Mouse (Mus musculus) adrenal gland, postnatal 14 days (tissue): ENCODE measurements around the gene Ldlr. TPM values are rescaled to one million over a fixed set of nuclear protein-coding genes. Genes with fewer than 3 reads are reported as not detected.
"Not testable (repeated sequence)": the region's sequence is repeated elsewhere in the genome, so short reads cannot be mapped to it uniquely, and the experiment has no call there.

Source experiments
- DNase-seq: peaks from one replicate; pipeline ENCODE4 v3.0.0; 2021; ENCODE audit warnings: mixed read lengths
- total RNA-seq: library from RNA; stranded (reverse); gene quantifications from 2 replicates; pipeline ENCODE4 v1.2.3, GENCODE M21; 2021

Ldlr gene
- total RNA-seq, 1 experiment from 2014 or later, result 60.4 TPM

DNA sequence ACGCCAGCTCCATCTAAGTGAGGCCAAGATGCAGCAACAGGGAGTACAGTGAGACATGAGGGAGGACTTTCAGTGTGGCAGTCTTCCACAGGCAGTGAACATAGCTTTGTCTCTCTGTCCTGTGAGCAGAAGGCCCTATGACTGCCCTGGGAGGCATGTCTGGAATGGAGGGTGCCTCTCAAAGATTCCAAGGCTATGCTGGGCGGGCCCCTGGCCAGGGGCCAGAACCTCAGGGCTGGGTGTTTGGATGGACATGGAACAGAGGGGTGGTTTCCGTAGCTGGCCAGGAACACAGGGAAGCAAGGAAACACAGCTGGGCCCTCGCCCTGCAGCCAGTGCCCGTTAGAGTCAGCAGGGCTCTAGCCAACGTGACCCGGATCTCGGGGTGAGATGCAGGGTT lies 68.6 kb downstream of the Ldlr start:
- DNase-seq, result peak; percentile 89

DNA sequence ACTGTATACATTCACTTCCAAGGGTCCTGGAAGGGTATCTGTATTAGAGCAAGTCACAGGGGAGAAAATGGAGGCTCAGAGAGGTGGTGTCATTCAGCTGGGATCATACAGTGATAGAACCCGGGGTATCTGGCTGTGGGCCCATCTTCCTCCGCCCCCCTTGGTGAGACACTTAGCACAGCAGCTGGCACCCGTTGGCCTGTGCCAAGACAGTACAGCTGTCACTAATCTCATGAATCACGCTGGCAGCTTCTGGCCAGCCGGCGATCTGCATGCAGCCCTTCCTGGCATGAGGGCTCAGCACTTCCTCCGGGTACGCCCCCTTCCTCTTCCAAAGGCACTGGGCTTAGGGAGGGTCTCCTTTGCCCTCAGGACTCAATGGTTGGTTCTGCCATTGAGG lies 69.4 kb downstream of the Ldlr start:
- peak; percentile 79 for DNase-seq

DNA sequence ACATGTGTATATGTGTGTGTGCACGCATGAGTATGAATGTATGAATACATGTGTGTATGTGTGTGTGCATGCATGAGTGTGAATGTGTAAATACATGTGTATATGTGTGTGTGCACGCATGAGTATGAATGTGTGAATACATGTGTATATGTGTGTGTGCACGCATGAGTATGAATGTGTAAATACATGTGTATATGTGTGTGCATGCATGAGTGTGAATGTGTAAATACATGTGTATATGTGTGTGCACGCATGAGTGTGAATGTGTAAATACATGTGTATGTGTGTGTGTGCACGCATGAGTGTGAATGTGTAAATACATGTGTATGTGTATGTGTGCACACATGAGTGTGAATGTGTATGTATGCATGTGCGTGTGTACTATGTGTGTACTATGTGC lies 70.2 kb downstream of the Ldlr start:
- not testable (repeated sequence) for DNase-seq

DNA sequence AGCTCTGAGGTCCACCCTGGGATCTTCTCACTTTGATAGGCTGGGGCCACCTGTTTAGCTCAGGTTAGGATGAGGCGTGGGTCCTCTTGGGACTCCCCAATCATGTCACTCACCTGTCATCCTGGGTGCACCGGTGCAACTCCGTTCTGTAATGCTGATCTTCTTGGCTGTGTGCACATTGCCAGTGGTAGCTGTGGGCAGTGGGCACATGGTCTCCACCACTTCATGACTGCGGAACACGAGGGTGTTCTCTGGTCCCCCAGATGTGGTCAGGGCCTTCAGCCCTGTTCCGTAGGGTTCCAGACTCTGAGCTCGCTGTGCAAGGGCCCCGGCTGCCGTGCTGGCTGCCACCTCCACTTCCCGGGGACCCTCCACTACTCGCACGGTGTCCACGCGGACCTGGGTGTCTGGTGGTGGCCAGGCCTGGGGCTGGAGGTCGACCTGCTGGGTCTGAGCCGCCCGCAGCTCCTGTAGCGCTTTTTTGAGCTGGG lies 71.1 kb downstream of the Ldlr start:
- no peak for DNase-seq

DNA sequence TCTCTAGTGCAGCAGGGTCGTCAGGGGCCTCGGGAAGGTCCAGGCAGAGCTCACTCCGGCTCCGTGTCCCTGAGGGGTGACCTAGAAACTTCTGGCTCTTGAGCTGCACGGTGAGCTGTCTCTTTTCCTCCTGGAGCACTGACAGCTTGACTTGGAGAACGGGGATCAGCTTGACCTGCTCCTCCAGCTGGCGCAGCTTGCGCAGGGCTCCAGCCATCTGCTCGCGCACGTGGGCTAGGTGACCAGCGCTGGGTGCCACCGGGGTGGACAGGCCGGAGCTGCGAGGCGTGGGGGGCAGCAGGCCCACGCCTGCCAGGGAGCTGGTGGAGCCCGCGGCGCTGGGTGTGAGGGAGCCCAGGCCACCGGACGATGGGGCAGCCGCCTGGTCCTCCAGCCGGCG lies 71.6 kb downstream of the Ldlr start:
- DNase-seq, result no peak

DNA sequence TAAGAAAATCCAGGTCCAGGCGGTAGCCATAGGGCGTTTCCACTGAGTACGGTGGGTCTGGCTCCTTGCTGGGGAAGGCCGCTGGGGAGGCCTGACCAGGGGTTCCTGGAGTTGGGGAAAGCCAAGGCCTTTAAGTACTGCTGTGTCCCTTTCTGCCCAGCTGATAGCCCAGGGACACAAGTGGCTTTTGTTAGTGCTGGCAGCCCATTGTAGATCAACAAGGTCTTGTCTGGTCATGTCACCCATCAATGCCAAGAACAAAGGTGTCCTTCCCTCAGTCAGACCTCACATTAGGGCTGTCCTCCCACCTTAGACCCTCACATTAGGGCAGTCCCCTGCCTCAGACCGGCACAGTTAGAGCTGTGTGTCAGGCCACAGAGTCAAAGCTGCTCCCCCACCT lies 72.3 kb downstream of the Ldlr start:
- DNase-seq, result no peak

DNA sequence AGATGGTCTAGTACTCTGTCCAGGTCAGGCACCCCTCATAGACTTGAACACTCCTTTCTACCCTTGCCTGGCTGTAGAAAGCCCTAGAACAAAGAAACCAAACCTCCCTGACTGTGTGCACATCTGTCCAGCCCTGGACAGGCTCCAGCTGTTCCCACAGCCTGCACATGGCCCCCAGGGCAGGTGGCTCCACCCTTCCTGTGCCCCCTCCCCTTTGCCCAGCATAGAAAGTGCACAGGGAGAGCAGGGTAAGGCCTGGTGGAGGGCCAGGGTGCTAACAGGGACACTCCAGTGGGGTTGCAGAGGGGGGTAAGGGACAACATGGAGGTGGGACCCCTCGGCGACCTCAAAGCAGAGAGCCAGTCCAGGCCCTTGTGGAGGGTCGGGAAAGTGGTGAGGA lies 73.0 kb downstream of the Ldlr start:
- DNase-seq, result no peak

DNA sequence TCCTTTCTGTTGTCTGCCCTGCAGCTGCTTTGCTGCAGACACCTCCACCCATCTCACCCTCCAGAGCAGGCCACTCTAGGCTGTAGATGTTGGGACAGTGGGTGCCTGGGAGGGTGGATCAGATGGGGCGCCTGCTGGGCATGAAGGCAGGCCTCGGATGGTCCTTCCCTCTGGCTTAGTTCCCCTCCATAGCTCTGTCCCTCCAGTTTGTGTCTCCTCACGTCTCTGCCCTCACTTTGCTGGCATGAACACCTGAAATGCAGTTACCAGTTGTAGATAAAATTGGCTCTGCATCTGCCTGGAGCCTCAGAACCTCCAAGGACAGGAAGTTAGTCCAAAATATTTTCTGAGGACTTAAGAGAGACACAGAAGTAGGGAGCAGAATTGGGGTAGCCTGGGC lies 73.6 kb downstream of the Ldlr start:
- DNase-seq, result no peak

DNA sequence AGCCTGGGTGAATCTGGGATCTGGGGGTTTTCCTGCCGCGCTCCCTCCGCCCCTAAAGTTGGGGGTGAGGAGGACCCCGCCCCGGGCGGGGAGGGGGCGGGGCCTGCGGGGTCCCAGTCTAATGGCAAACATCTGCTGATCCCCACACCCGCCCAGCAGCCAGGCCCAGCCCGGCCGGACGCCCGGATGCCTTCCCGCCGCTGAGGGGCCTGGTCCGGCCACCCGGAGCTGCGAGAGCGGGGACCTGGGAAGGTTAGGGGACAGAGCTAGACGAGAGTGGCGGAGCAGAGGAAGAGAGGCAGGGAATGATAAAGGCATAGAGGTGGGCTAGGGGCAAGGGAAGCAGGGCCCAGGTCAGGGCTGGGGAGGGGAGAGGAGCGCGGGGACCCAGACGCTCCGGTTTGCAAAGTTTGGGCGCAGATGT lies 74.7 kb downstream of the Ldlr start:
- DNase-seq, result peak; percentile 80

DNA sequence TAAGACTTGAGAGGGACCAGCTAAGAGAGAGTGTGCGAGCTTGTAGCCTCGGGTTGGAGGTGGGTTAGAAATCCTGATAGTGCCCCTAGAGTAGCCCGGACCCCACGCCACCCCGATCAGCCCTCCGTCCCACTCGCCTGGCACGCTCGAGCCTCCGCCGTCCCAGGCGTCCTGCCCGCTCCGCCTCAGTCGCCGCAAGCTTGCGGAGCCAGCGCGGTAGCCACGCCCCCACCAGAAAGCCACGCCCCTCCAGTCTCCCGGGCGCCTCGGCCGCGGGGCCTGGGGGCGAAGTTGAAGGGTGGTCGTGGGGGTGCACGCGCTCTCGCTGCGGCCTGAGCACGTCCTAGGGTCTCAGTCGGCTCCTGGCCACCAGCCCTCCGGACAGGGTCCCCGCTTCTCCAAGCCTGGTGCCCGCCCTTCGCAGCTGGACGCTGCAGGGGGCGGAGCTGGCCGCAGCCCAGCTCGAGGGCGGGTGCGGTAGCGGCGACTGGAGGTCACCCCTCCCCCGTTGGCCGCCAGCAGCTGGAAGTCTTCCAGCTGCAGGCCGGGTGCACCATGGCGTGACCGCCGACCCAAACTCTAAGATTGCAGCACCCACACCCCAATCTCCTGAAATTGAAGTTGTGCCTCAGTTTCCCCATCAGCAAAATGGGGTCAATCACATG lies 75.2 kb downstream of the Ldlr start, which contains the start of gene Kank2:
Kank2 (minus strand) TSS at position 400 of the 665 bp plus-strand sequence.
- peak; percentile 93 for DNase-seq

DNA sequence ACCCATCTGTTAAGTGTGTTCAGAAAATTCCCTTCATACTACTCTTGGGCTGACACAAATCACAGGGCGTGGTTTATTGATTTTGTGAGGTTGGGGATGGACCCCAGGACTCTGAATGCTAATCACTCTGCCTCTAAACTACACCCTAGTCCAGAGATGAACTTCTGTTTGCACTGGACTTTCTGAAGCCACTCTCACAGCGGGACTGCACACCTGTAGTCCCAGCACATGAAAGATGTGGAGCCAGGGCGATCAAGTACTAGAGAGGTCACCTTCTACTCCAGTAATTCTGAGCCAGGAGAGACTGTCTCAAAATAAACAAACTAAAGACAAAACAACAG lies 75.7 kb downstream of the Ldlr start:
- no peak for DNase-seq

Other genes with a start within 250 kb of the Ldlr start
- 26.3 and 29.5 TPM in 2 replicates for gene Tmed1, start 213.2 kb upstream of the Ldlr start, total RNA-seq
- gene AB124611, start 197.3 kb upstream of the Ldlr start, total RNA-seq, result 2.4 and 8.7 TPM in 2 replicates
- 47.1 and 62.2 TPM in 2 replicates for gene Carm1, start 176.6 kb upstream of the Ldlr start, total RNA-seq
- 48.2 and 49.5 TPM in 2 replicates for gene Timm29, start 130.8 kb upstream of the Ldlr start, total RNA-seq
- gene Yipf2, start 130.7 kb upstream of the Ldlr start, total RNA-seq, result 22.6 and 23.2 TPM in 2 replicates
- 70.8 and 71.0 TPM in 2 replicates for gene Smarca4, start 107.3 kb upstream of the Ldlr start, total RNA-seq
- gene Spc24, start 36.8 kb downstream of the Ldlr start, total RNA-seq, result 9.1 and 10.4 TPM in 2 replicates
- 31.5 and 31.8 TPM in 2 replicates for gene Kank2, start 75.3 kb downstream of the Ldlr start, total RNA-seq
- 5.1 and 10.2 TPM in 2 replicates for gene Angptl8, start 112.0 kb downstream of the Ldlr start, total RNA-seq
- 46.0 and 49.2 TPM in 2 replicates for gene Dock6, start 129.2 kb downstream of the Ldlr start, total RNA-seq
- gene Rab3d, start 194.7 kb downstream of the Ldlr start, total RNA-seq, result 30.2 and 35.6 TPM in 2 replicates
- 6.5 and 8.5 TPM in 2 replicates for gene Ccdc159, start 204.0 kb downstream of the Ldlr start, total RNA-seq
- gene Tmem205, start 204.1 kb downstream of the Ldlr start, total RNA-seq, result 203 and 258 TPM in 2 replicates
- 25.5 and 31.0 TPM in 2 replicates for gene Plppr2, start 213.6 kb downstream of the Ldlr start, total RNA-seq
- gene Swsap1, start 232.3 kb downstream of the Ldlr start, total RNA-seq, result 13.1 and 13.7 TPM in 2 replicates
- gene Epor, start 240.0 kb downstream of the Ldlr start, total RNA-seq, result 3.8 and 4.1 TPM in 2 replicates